Mouse (Mus musculus) neural tube, embryonic 15.5 days (tissue): ENCODE measurements around the gene Speer4e. TPM values are rescaled to one million over a fixed set of nuclear protein-coding genes. Genes with fewer than 3 reads are reported as not detected.

Experiments
- polyA plus RNA-seq: library from polyadenylated mRNA; unstranded; fragments of >200 nt; fragmentation: Nextera tagmentation; extraction: Ambion mirVana; gene quantifications from 2 replicates; pipeline ENCODE4 v1.2.1, GENCODE M21; 2015

Speer4e gene
- polyA plus RNA-seq, 1 experiment from 2014 or later, result not detected

Other genes starting within 250 kb of the Speer4e start
- not detected in 2 replicates for gene Gm9758, start 23.5 kb downstream of the Speer4e start, polyA plus RNA-seq
- gene Gm10354, start 40.5 kb upstream of the Speer4e start, polyA plus RNA-seq, result not detected in 2 replicates
- not detected in 2 replicates for gene Gm17019, start 94.6 kb upstream of the Speer4e start, polyA plus RNA-seq